Mouse (Mus musculus) lung, postnatal 36 days (tissue): ENCODE data around the gene Olfr875.
"Not testable (repeated sequence)": the region's sequence is repeated elsewhere in the genome, so short reads cannot be mapped to it uniquely, and the experiment has no call there.

ENCODE experiments used
- DNase-seq: peaks from one replicate; pipeline ENCODE4 v3.0.0; 2022; ENCODE audit warnings: mixed read lengths

Gene Olfr875

GRCm38 (mm10) chr9:37771759-37772158 lies at the start of gene Olfr875:
Gene Olfr875 (plus strand): TSS chr9:37771857.
- DNase-seq, result no peak

GRCm38 (mm10) chr9:37734310-37734709 lies 37.3 kb upstream of the Olfr875 start:
- no peak for DNase-seq

DNA sequence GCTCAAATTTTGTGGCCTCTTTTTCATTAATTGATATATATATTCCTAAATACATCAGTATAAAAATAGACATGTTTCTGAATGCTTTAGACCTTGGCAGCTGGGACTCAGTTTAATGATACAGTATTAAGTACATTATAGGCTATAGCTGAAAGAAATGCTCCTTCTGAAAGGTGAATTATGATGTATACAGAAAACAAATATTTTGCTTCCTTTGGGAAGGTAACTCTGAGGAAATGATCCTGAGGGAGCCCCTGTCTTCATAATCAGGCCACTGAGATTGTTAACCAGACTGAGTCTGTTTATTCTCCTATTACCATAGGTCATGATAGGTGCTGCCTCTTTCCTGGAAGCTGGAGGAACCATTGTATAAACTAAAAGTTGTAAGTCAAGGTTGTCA lies 26.9 kb upstream of the Olfr875 start, which contains the start of gene Olfr874:
Gene Olfr874 (plus strand): TSS at position 301 of the 400 bp plus-strand sequence.
- no peak for DNase-seq

- no peak for DNase-seq
Measured at GRCm38 (mm10) chr9:37750319-37751075, 21.2 kb upstream of the Olfr875 start.

DNA sequence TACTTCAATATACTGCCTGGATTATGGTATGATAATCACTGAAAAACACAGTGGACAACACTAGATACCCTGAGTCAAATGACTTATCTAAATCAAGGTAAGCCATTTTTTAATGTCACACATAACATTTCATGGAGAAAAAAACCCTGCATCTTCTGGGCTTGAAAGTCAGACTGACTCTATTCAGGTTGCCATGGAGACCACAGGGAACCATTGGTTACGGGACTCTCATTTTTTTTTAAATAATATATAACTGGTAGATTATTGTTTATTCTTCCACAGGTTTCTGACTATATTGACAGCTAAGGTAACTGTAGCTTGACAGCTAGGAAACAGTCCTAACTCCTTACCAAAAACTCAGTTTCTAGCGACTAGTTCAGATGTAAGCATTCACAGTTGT lies 20.2 kb upstream of the Olfr875 start:
- DNase-seq, result no peak

DNA sequence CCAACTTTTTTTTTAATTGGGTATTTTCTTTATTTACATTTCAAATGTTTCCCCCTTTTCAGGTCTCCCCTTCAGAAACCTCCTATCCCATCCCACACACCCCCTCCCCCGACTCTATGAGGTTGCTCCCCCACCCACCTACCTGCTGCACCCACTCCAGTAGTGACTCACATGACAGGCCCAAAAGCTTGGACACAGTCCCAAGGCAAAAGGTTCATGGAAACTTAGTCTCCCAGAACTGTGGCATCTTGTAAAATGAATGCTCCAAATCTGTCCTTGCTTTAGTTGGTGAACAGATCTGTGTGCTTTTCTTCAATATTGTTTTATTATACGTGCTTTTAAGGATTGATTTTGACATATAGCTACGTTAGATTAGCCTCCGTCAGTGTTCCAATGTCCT lies 19.7 kb upstream of the Olfr875 start:
- no peak for DNase-seq

- no peak for DNase-seq
Measured at GRCm38 (mm10) chr9:37761728-37762127, 9.9 kb upstream of the Olfr875 start.

- no peak for DNase-seq
Measured at GRCm38 (mm10) chr9:37762541-37762940, 9.1 kb upstream of the Olfr875 start.

- DNase-seq, result no peak
Measured at GRCm38 (mm10) chr9:37770661-37771060, 996 bp upstream of the Olfr875 start.

- no peak for DNase-seq
Measured at GRCm38 (mm10) chr9:37782766-37783260, 11.2 kb downstream of the Olfr875 start.

DNA sequence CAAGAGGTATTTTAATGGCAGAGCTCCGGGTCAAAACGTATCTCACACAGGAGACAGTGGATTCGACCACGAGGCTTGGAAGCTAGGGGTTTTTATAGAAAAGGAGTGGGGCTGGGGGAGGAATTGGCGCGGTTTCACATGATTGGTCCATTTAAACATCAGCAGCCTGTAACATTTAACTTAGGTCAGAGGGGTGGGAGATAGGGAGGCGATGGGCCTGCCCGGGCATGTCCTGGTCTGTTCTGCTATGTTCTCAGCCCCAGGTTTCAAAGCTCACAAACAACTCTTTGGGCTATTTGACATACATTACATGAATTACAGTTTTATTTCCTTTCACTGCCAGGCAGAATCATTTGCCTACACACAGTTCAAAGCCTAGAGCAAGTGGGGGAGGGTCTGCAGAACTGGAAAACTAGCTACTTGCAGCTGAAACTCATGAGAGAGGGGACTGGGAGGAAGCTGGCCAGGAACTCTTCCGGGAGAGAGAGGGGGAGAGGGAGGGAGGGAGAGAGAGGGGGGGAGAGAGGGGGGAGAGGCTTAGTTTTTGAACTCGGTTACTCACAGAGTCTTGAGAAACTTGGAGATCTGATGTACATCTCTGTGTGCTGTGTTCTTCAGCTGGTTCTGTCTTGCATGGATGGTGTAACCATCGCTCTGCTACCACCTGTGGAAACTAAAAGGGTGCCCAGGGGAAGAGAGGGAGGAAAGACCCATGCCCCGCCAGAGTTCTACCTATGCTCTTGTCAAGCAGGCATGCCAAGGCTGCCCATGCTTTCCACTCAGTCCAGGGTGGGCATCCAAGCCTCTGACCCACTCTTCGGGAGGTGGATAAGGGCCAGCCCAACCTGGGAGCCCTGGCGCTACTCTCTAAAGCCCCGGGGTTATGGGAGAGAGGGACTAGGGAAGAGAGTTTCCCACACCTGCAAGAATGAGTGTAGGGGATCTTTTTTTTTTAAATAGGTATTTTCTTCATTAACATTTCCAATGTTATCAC lies 12.0 kb downstream of the Olfr875 start:
- DNase-seq, result not testable (repeated sequence)

- no peak for DNase-seq
Measured at GRCm38 (mm10) chr9:37786411-37786810, 14.8 kb downstream of the Olfr875 start.

DNA sequence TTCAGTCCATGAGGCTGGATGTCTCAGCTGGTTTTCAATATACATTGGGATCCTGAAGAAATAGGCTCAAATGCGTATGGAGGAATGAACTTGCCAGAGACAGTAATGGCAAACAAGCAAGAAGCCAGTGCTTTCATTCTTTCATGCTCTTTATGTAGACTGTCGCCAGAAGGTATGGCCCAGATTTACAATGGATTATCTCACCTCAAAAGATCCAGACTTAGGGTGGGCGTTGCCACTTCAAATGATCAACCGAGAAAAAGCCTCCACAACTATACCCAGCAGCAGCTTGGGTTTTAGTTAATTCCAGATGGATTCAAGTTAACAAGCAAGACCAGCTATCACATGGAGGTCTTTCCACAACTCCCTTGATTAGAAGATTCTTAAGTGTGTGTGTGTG lies 30.4 kb downstream of the Olfr875 start:
- no peak for DNase-seq

DNA sequence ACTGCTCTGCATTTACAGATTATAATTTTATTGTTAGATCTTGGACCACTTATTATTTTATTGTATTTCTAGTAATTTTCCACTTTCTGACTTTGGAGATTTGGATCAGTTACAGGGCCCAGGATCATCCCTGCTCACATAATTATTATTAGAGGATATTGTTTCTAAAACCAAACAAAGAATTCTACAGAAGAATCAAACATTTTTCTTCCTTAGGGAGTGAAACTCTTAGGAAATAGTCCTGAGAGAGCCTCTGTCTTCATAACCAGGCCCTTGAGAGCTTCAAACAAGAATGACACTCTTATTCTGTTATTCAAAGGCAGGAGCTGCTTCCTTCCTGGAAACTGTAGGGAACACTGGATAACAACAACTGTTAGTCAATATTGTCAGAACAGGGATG lies 31.1 kb downstream of the Olfr875 start, which contains the start of gene Olfr876:
Gene Olfr876 (plus strand): TSS at position 301 of the 400 bp plus-strand sequence.
- DNase-seq, result no peak

GRCm38 (mm10) chr9:37807235-37807634 lies 35.6 kb downstream of the Olfr875 start:
- DNase-seq, result no peak

DNA sequence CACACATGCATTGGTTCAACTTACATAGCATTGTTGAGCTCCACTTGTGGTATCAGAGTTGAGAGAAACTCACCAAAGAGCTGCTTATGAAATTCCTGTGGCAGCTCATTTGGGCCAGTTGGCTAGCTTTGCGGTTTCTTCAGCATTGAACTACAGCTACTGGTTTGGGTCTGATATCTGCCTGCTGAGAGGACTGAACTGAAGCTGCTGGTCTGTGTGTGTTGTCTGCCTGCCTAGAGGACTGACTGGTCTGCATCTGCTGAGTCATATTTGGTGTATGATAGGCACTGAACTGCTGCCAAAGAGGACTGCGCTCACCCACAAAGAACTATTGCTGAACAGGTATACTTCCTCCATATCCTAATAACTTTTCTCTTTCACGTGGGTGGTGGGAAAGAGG lies 36.8 kb downstream of the Olfr875 start:
- DNase-seq, result peak; percentile 1

GRCm38 (mm10) chr9:37808976-37809375 lies 37.3 kb downstream of the Olfr875 start:
- DNase-seq, result no peak

- DNase-seq, result no peak
Measured at GRCm38 (mm10) chr9:37814696-37815095, 43.0 kb downstream of the Olfr875 start.
